Mouse (Mus musculus): Measurements from ENCODE around the gene Cpxm2. TPM values are rescaled to one million over a fixed set of nuclear protein-coding genes. Genes with fewer than 3 reads are reported as not detected.

The Cpxm2 gene
- polyA plus RNA-seq, 1 experiment = 1.2 TPM

- Histone ChIP-seq H3K27ac (ENCODE audit: insufficient read depth, low read length) (no peak overlapping the region), H3K36me3 (ENCODE audit: control insufficient read depth, insufficient read depth, low read length, poor library complexity, severe bottlenecking) (no peaks in the 10 kb centered on the region), H3K4me3 (ENCODE audit: low read depth, low read length) (no peak overlapping the region), H3K4me1 (ENCODE audit: control insufficient read depth, insufficient read depth, low read length) (no peaks in the 10 kb centered on the region), H3K9ac (ENCODE audit: low read depth, poor library complexity, severe bottlenecking) (no peak overlapping the region), H3K27me3 (ENCODE audit: control insufficient read depth, insufficient read depth, low read length, poor library complexity, severe bottlenecking) (no peaks in the 10 kb centered on the region), H3K9me3 (replicated peaks; ENCODE audit: control insufficient read depth, insufficient read depth, low read length, poor library complexity, severe bottlenecking) (no peaks in the 10 kb centered on the region)
- no peak for TF ChIP-seq EP300 (IDR thresholded peaks at IDR 0.05; ENCODE audit: insufficient read depth, low read depth, low read length)
- no peak for TF ChIP-seq POLR2A (IDR thresholded peaks at IDR 0.05; ENCODE audit: insufficient read depth, low read length)
- no peak for TF ChIP-seq CTCF (IDR thresholded peaks at IDR 0.05; ENCODE audit: low read depth, low read length)
Observed at GRCm38 (mm10) chr7:132074503-132074902, 80.0 kb downstream of the Cpxm2 start.

DNA sequence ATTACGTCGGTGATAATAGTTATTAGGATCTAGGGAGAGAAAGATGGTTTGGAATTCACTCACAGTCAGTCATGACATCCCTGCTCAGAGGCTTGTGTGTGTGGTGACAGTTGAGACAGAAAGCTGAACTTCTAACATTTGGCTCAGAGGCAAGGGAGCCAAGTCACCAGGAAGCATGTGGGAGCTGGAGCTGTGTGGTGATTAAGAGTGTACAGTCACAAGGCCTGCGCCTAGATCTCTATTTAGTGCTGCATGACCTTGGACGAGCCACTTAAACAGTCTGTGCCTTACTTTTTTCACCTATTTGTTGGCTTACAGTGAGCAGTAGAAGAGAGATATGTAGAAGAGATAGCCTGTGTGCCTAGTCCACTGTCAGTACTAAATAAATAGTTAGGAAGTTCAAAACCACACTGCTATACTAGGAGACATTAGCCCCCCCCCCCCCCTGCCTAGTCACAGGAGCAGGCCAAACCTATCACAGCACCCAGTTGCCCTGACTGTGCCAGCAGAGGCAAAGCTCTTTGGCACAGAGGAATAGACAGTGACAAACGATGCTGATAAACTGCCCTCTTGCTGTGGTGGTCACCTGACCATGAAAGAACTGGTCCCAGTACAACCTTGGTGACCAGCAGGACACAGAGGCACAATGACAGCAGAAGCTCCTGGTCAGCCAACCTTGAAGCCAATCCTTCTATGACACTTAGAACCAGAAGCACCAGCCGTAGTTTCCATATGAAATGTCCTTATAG is 83.5 kb downstream of the Cpxm2 start:
- TF ChIP-seq CTCF (IDR thresholded peaks at IDR 0.05; ENCODE audit: low read depth, low read length) (no peak), EP300 (IDR thresholded peaks at IDR 0.05; ENCODE audit: insufficient read depth, low read depth, low read length) (no peak), POLR2A (IDR thresholded peaks at IDR 0.05; ENCODE audit: insufficient read depth, low read length) (no peak)
- Histone ChIP-seq H3K36me3 (ENCODE audit: control insufficient read depth, insufficient read depth, low read length, poor library complexity, severe bottlenecking) (no peaks in the 10 kb centered on the region), H3K27me3 (ENCODE audit: control insufficient read depth, insufficient read depth, low read length, poor library complexity, severe bottlenecking) (no peaks in the 10 kb centered on the region), H3K4me3 (ENCODE audit: low read depth, low read length) (no peak overlapping the region), H3K9me3 (replicated peaks; ENCODE audit: control insufficient read depth, insufficient read depth, low read length, poor library complexity, severe bottlenecking) (no peaks in the 10 kb centered on the region), H3K9ac (ENCODE audit: low read depth, poor library complexity, severe bottlenecking) (no peak overlapping the region), H3K4me1 (ENCODE audit: control insufficient read depth, insufficient read depth, low read length) (no peaks in the 10 kb centered on the region), H3K27ac (ENCODE audit: insufficient read depth, low read length) (no peak overlapping the region)

DNA sequence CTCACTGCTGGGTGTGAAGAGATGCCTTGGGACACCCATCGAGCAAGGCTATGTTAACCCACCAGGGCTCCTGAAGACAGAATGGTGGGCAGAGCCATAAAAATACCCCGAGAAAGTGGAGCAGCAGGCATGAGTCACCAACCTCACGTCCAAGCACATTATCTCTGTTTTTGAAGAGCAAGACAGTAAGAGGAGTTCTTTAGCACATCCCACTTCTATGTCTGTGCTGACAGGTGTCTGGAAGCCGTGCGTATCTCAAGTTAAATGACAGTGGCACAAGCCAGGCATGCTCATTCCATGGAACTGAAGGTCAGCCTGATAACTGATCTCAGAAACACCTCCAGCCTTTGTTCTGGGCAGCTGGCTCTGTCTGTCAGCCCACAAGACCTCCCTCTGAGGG is 86.6 kb downstream of the Cpxm2 start:
- TF ChIP-seq CTCF (IDR thresholded peaks at IDR 0.05; ENCODE audit: low read depth, low read length) (no peak), EP300 (IDR thresholded peaks at IDR 0.05; ENCODE audit: insufficient read depth, low read depth, low read length) (no peak), POLR2A (IDR thresholded peaks at IDR 0.05; ENCODE audit: insufficient read depth, low read length) (no peak)
- no peak overlapping the region for H3K27ac ChIP-seq (ENCODE audit: insufficient read depth, low read length)
- H3K36me3 ChIP-seq (ENCODE audit: control insufficient read depth, insufficient read depth, low read length, poor library complexity, severe bottlenecking) = no peaks in the 10 kb centered on the region
- no peaks in the 10 kb centered on the region for H3K27me3 ChIP-seq (ENCODE audit: control insufficient read depth, insufficient read depth, low read length, poor library complexity, severe bottlenecking)
- no peak overlapping the region for H3K4me3 ChIP-seq (ENCODE audit: low read depth, low read length)
- no peak overlapping the region for H3K9ac ChIP-seq (ENCODE audit: low read depth, poor library complexity, severe bottlenecking)
- H3K9me3 ChIP-seq (replicated peaks; ENCODE audit: control insufficient read depth, insufficient read depth, low read length, poor library complexity, severe bottlenecking) = no peaks in the 10 kb centered on the region
- no peaks in the 10 kb centered on the region for H3K4me1 ChIP-seq (ENCODE audit: control insufficient read depth, insufficient read depth, low read length)

GRCm38 (mm10) chr7:132067511-132067910 is 87.0 kb downstream of the Cpxm2 start:
- no peaks in the 10 kb centered on the region for H3K4me1 ChIP-seq (ENCODE audit: control insufficient read depth, insufficient read depth, low read length)
- H3K27me3 ChIP-seq (ENCODE audit: control insufficient read depth, insufficient read depth, low read length, poor library complexity, severe bottlenecking) = no peaks in the 10 kb centered on the region
- no peaks in the 10 kb centered on the region for H3K9me3 ChIP-seq (replicated peaks; ENCODE audit: control insufficient read depth, insufficient read depth, low read length, poor library complexity, severe bottlenecking)
- no peak overlapping the region for H3K9ac ChIP-seq (ENCODE audit: low read depth, poor library complexity, severe bottlenecking)
- no peak overlapping the region for H3K27ac ChIP-seq (ENCODE audit: insufficient read depth, low read length)
- TF ChIP-seq CTCF (IDR thresholded peaks at IDR 0.05; ENCODE audit: low read depth, low read length) = no peak
- TF ChIP-seq EP300 (IDR thresholded peaks at IDR 0.05; ENCODE audit: insufficient read depth, low read depth, low read length) = no peak
- TF ChIP-seq POLR2A (IDR thresholded peaks at IDR 0.05; ENCODE audit: insufficient read depth, low read length) = no peak
- H3K4me3 ChIP-seq (ENCODE audit: low read depth, low read length) = no peak overlapping the region
- H3K36me3 ChIP-seq (ENCODE audit: control insufficient read depth, insufficient read depth, low read length, poor library complexity, severe bottlenecking) = no peaks in the 10 kb centered on the region

GRCm38 (mm10) chr7:132060116-132060515 is 94.4 kb downstream of the Cpxm2 start:
- Histone ChIP-seq H3K4me3 (ENCODE audit: low read depth, low read length) (no peak overlapping the region), H3K36me3 (ENCODE audit: control insufficient read depth, insufficient read depth, low read length, poor library complexity, severe bottlenecking) (no peaks in the 10 kb centered on the region), H3K27me3 (ENCODE audit: control insufficient read depth, insufficient read depth, low read length, poor library complexity, severe bottlenecking) (no peaks in the 10 kb centered on the region), H3K4me1 (ENCODE audit: control insufficient read depth, insufficient read depth, low read length) (no peaks in the 10 kb centered on the region), H3K9ac (ENCODE audit: low read depth, poor library complexity, severe bottlenecking) (no peak overlapping the region), H3K27ac (ENCODE audit: insufficient read depth, low read length) (no peak overlapping the region), H3K9me3 (replicated peaks; ENCODE audit: control insufficient read depth, insufficient read depth, low read length, poor library complexity, severe bottlenecking) (no peaks in the 10 kb centered on the region)
- TF ChIP-seq CTCF (IDR thresholded peaks at IDR 0.05; ENCODE audit: low read depth, low read length) (no peak), POLR2A (IDR thresholded peaks at IDR 0.05; ENCODE audit: insufficient read depth, low read length) (no peak), EP300 (IDR thresholded peaks at IDR 0.05; ENCODE audit: insufficient read depth, low read depth, low read length) (no peak)

DNA sequence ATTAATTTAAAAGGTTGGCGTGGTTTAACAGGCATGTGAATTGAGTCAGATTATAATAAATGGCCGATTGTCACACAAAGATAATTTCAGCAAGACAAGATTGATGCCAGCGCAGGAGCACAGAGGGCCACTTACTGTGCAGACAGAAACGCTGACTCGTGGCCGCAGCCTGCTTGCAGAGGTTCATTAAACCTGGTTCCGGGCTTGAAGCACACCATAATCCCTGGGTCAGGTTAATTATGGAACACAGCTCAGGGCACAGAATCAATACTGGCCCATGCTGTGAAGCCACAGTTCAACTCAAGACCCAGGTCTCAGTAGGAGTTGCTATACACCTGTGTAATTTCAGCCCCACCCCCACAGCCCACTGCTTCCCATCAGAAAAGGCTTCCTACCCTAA is 98.0 kb downstream of the Cpxm2 start:
- H3K9ac ChIP-seq (ENCODE audit: low read depth, poor library complexity, severe bottlenecking) = no peak overlapping the region
- TF ChIP-seq CTCF (IDR thresholded peaks at IDR 0.05; ENCODE audit: low read depth, low read length) (no peak), POLR2A (IDR thresholded peaks at IDR 0.05; ENCODE audit: insufficient read depth, low read length) (no peak), EP300 (IDR thresholded peaks at IDR 0.05; ENCODE audit: insufficient read depth, low read depth, low read length) (no peak)
- H3K36me3 ChIP-seq (ENCODE audit: control insufficient read depth, insufficient read depth, low read length, poor library complexity, severe bottlenecking) = no peaks in the 10 kb centered on the region

More for the DNA sequence above, 98.0 kb downstream of the Cpxm2 start:
- Histone ChIP-seq H3K4me3 (ENCODE audit: low read depth, low read length) (no peak overlapping the region), H3K4me1 (ENCODE audit: control insufficient read depth, insufficient read depth, low read length) (no peaks in the 10 kb centered on the region), H3K9me3 (replicated peaks; ENCODE audit: control insufficient read depth, insufficient read depth, low read length, poor library complexity, severe bottlenecking) (no peaks in the 10 kb centered on the region), H3K27ac (ENCODE audit: insufficient read depth, low read length) (no peak overlapping the region), H3K27me3 (ENCODE audit: control insufficient read depth, insufficient read depth, low read length, poor library complexity, severe bottlenecking) (no peaks in the 10 kb centered on the region)

All from ES-Bruce4 (cell line).